Mouse (Mus musculus) hindbrain, embryonic 10.5 days (tissue): ENCODE results near the gene Bcas3. TPM values are rescaled to one million over a fixed set of nuclear protein-coding genes. Genes with fewer than 3 reads are reported as not detected.

ENCODE experiments used
- DNase-seq: peaks from one replicate; pipeline ENCODE4 v3.0.0-alpha.2; 2017; ENCODE audit warnings: low spot score
- H3K27ac ChIP-seq: fragments of 300-500 bp; sonication (generic); 2 replicates; pipeline ENCODE4 v1.5.1; 2016; ENCODE audit warnings: mild to moderate bottlenecking, moderate library complexity
- H3K27me3 ChIP-seq: fragments of 300-500 bp; sonication (generic); 2 replicates; pipeline ENCODE4 v1.6.1; 2016; ENCODE audit warnings: mild to moderate bottlenecking; ENCODE audit not compliant: poor library complexity, insufficient read depth, severe bottlenecking
- H3K36me3 ChIP-seq: fragments of 300-500 bp; sonication (generic); 2 replicates; pipeline ENCODE4 v1.6.1; 2016; ENCODE audit warnings: mild to moderate bottlenecking, moderate library complexity
- H3K4me1 ChIP-seq: fragments of 300-500 bp; sonication (generic); replicated peaks from 2 replicates; pipeline ENCODE4 v1.6.1; 2016; ENCODE audit warnings: mild to moderate bottlenecking
- H3K4me3 ChIP-seq: fragments of 300-500 bp; sonication (generic); 2 replicates; pipeline ENCODE4 v1.5.1; 2016; ENCODE audit warnings: mild to moderate bottlenecking, moderate library complexity
- H3K9me3 ChIP-seq: fragments of 300-500 bp; sonication (generic); 2 replicates; pipeline ENCODE4 v1.6.1; 2016; ENCODE audit warnings: mild to moderate bottlenecking, moderate library complexity
- WGBS: fragments of 180-500 bp; shearing (Covaris S2); methylation state at CpG from one replicate; pipeline ENCODE4 v1.1.7; 2016; 5-methylcytosine and 5-hydroxymethylcytosine counted together
- polyA plus RNA-seq: library from polyadenylated mRNA; unstranded; fragments of >200 nt; fragmentation: Nextera tagmentation; extraction: Ambion mirVana; gene quantifications from 2 replicates; pipeline ENCODE4 v1.2.1, GENCODE M21; 2016

Gene Bcas3
- polyA plus RNA-seq, 1 experiment from 2014 or later: 37.3 TPM

DNA sequence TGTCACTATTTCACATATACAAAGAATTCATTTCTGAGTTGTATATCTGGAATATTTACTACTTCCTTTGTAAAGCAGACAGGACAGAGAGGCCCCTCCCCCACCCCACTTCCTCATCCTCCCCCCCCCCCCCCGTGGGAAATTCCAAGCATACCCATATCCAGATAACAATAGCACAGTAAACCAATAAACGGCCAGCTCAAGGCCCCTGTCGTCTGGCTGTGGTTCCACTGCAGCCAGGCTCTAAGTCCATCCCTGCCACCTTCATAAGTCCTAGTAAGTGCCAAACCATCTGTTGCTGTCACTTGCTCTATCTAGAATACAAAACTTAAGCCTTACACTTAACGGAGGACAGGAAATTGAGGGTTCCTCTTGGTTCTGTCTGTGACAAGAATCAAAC lies 221.5 kb downstream of the Bcas3 start:
- 14% methylated on average over 4 of the region's 4 CpGs for WGBS
- Histone ChIP-seq H3K27ac (0 out of 2 replicates have a peak overlapping the region, but pooled peaks have one; percentile 35), H3K4me1 (peaks cover 49% of the 10 kb centered on the region), H3K27me3 (no peaks in the 10 kb centered on the region), H3K36me3 (no peaks in the 10 kb centered on the region), H3K4me3 (no peak overlapping the region), H3K9me3 (no peaks in the 10 kb centered on the region)
- DNase-seq: peak; percentile 36

DNA sequence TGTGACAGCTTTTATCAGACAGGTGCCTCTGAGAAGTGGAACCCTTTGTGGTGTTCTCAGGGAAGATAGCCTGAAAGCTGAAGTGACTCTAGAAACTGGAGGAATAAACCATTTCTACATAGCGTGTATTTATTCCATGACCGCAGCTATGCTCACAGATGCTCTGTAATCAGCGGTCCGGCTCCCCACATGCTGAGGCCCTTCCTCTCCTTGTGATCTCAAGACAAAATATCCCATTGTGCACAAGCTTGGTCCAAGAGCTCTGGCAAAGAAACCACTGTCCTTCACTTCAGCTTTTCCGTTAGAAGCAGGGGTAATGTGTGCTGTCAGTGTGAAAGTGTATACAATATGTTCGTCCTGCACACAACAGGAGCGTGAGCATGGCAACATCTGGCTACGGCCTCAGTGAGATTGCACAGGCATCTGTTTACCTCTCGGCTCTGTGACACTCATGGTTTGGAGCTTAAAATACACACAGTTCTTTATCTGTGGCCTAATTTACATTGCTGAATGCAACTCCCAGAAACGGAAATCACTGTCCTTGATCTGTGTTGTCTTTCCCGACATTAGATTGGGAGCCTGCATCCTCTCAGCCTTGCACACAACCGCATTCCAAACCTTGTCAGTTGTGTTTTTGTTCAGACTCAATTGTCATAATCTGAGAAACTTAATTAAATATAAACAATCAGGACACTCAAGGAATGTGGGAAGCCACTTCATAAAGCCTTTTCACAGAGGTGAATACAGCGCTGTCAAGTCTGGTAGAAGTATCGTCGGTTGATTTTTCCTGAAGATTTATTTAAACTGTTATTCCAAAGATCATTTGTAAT lies 225.1 kb downstream of the Bcas3 start:
- WGBS: 67% methylated on average over 15 of the region's 15 CpGs
- H3K4me1 ChIP-seq: peaks cover 22% of the 10 kb centered on the region
- H3K27me3 ChIP-seq: no peaks in the 10 kb centered on the region
- no peaks in the 10 kb centered on the region for H3K9me3 ChIP-seq
- 0 out of 2 replicates have a peak overlapping the region, but pooled peaks have one; percentile 41 for H3K27ac ChIP-seq
- DNase-seq: no peak
- H3K36me3 ChIP-seq: no peaks in the 10 kb centered on the region
- no peak overlapping the region for H3K4me3 ChIP-seq

DNA sequence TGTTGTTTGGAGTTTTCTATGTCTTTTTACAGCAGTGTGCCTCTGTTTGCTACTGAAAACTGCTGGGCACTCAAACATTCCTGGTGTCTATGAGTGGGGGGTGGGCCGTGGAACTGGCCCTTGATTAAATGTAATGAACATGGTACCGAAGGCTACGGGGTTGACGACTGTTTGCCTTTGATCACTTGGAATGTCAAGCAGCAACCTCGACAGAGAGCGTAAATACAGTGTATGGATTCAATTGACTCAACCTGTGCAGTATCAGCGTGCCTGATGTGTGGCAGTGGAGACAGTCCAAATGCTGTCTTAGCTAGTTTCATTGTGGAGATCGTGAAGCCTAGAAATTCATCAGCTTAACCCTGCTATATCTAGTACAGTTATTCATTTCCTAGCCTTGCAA lies 231.1 kb downstream of the Bcas3 start:
- Histone ChIP-seq H3K9me3 (no peaks in the 10 kb centered on the region), H3K36me3 (no peaks in the 10 kb centered on the region), H3K4me3 (no peak overlapping the region), H3K27me3 (no peaks in the 10 kb centered on the region), H3K27ac (no peak overlapping the region), H3K4me1 (0 out of 2 replicates have a peak, but pooled peaks cover 5% of the 10 kb centered on the region)
- 72% methylated on average over 8 of the region's 8 CpGs for WGBS
- DNase-seq: peak; percentile 9

DNA sequence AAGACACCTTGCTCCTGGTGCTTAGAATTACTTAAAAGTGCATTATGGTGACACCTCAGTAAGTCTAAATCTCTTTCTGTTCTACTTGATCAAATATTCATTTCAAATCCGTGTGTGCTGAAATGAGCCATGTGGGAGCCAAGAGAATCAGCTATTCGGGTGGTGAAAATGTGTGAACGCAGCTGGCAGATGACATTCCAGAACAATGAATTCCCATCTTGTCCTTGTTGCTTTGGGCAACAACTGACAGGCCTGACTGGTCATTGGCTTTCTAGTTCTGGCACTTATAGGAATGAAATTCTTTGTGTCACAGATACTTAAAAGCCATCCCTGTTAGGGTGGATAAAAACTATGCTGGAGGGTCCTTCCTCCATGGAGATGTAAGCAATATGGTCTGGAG lies 240.7 kb downstream of the Bcas3 start:
- no peaks in the 10 kb centered on the region for H3K9me3 ChIP-seq
- no peaks in the 10 kb centered on the region for H3K27me3 ChIP-seq
- no peak overlapping the region for H3K4me3 ChIP-seq
- H3K36me3 ChIP-seq: no peaks in the 10 kb centered on the region
- no peak overlapping the region for H3K27ac ChIP-seq
- WGBS: 73% methylated on average over 3 of the region's 3 CpGs
- no peaks in the 10 kb centered on the region for H3K4me1 ChIP-seq
- DNase-seq: no peak

DNA sequence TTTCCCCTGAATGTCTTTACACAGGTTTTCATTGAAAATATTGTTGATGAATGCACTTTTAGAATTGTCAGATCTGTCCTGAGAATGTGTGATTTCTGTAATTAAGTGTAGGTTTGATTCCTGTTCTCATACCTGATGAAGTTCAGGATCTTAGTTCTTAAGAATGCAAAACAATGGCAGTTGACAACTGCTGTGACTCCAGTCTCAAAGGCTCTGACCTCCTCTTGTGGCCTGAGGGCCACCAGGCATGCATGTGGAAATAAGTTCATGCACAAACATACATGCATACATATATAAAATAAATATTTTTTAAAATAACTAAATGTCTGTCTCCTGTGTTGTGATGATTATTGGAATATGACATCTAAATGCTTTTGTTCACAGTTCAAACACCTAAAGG lies 246.3 kb downstream of the Bcas3 start:
- no peak overlapping the region for H3K4me3 ChIP-seq
- H3K4me1 ChIP-seq: 0 out of 2 replicates have a peak, but pooled peaks cover 3% of the 10 kb centered on the region
- H3K27ac ChIP-seq: no peak overlapping the region
- no peak for DNase-seq
- H3K27me3 ChIP-seq: no peaks in the 10 kb centered on the region
- H3K36me3 ChIP-seq: no peaks in the 10 kb centered on the region
- no peaks in the 10 kb centered on the region for H3K9me3 ChIP-seq

DNA sequence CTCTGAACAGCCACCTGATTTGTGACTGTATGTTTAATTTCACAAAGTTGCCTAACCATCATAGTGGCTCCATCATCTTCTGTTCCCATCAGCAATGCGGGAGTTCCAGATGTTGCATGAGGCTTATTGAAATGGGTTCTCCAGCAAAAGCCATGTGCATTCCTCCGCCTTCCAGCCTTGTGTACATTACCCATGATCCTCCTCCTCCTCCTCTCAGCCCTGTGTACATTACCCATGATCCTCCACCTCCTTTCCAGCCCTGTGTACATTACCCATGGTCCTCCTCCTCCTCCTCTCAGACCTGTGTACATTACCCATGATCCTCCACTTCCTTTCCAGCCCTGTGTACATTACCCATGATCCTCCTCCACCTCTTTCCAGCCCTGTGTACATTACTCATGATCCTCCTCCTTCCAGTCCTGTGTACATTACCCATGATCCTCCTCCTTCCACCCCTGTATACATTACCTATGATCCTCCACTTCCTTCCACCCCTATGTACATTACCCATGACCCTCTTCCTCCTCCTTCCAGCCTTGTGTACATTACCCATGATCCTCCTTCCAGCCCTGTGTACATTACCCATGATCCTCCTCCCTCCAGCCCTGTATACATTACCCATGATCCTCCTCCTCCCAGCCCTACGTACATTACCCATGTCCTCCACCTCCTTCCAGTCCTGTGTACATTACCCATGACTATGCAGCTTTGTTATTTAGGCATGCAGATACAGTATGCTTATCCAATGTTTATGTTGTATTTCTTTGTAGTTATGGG lies 250.8 kb downstream of the Bcas3 start:
- no peaks in the 10 kb centered on the region for H3K27me3 ChIP-seq
- no peaks in the 10 kb centered on the region for H3K36me3 ChIP-seq
- H3K27ac ChIP-seq: no peak overlapping the region
- H3K4me3 ChIP-seq: no peak overlapping the region
- 94% methylated on average over 3 of the region's 3 CpGs for WGBS
- no peak for DNase-seq
- H3K4me1 ChIP-seq: 0 out of 2 replicates have a peak, but pooled peaks cover 3% of the 10 kb centered on the region
- H3K9me3 ChIP-seq: no peaks in the 10 kb centered on the region

DNA sequence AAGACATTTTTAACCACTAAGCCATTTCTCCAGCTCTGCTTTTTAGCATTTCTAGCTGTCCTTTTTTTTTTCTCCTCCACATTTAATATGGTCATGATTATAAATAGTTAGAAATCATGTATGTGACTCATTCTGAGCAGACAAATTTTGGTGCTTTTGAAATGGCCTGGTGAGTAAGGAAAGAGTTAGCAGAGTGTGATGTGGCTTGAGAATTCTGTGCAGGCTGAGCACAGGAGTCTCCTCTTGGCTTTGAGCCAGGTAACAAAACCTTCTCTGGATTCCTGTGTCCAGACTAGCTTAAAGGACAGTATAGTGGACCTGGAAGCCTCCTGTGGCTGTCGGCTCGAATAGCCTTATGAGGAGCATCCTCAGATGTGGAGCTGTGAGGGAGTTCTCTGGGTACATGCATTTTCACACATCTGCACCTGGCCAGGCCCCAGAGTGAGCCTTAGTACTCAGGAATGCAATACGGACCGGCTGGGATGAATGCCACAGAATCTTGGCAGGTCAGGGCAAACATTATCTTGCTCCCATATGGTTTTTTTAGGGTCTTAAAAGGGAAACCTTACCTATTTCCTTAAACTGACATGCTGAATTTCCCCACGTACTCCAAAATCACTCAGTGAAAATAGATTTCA lies 256.5 kb downstream of the Bcas3 start:
- DNase-seq: no peak
- no peaks in the 10 kb centered on the region for H3K36me3 ChIP-seq
- no peaks in the 10 kb centered on the region for H3K4me1 ChIP-seq
- H3K27me3 ChIP-seq: no peaks in the 10 kb centered on the region
- 74% methylated on average over 5 of the region's 5 CpGs for WGBS
- no peak overlapping the region for H3K4me3 ChIP-seq
- no peaks in the 10 kb centered on the region for H3K9me3 ChIP-seq
- H3K27ac ChIP-seq: no peak overlapping the region

DNA sequence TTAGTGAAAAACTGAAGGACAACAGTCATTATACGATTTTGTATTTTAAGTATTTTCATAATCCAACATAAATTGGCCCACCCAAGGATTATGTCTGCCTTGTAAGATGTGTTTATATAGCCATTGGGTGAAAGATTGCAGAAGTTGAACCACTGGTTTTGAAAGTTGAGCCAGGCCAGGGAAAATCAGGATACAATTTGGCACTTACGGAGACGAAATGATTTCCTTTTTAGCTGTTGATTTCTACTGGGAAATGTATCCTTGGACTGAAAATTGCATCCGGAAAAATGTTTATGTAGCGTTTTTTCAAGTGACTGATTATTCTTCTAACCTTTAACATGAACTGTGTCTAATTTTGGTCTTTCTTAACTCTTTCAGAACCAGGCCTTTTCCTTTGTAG lies 260.1 kb downstream of the Bcas3 start:
- Histone ChIP-seq H3K36me3 (no peaks in the 10 kb centered on the region), H3K27ac (no peak overlapping the region)
- DNase-seq: no peak

DNA sequence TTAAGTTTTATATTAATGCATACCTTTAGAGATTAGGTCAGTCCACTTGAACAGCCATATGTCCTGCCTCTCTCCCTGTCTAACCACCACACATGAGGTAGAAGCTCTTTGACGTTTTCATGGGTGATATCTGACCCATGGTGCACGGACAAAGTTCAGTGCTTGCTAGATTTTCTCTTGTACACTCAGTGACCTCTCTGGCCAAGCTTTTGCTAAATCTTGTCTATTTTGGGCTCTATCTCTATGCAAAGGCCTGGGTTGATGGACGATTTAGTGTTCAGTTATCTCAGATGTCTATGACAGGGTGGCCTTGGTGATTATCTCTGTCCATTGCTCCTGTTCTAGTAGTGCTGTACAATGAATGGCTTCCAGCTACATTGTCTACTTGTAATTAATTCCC lies 260.6 kb downstream of the Bcas3 start:
- H3K36me3 ChIP-seq: no peaks in the 10 kb centered on the region
- DNase-seq: no peak
- no peaks in the 10 kb centered on the region for H3K9me3 ChIP-seq
- WGBS: 83% methylated on average over 3 of the region's 3 CpGs
- H3K4me1 ChIP-seq: peaks cover 18% of the 10 kb centered on the region; the same call in 1 of the 2 replicates
- no peaks in the 10 kb centered on the region for H3K27me3 ChIP-seq
- H3K27ac ChIP-seq: no peak overlapping the region
- no peak overlapping the region for H3K4me3 ChIP-seq

More for the DNA sequence above, 260.1 kb downstream of the Bcas3 start:
- WGBS: 76% methylated on average over 5 of the region's 5 CpGs
- no peaks in the 10 kb centered on the region for H3K9me3 ChIP-seq
- H3K4me3 ChIP-seq: no peak overlapping the region
- peaks cover 16% of the 10 kb centered on the region; the same call in 1 of the 2 replicates for H3K4me1 ChIP-seq
- no peaks in the 10 kb centered on the region for H3K27me3 ChIP-seq

DNA sequence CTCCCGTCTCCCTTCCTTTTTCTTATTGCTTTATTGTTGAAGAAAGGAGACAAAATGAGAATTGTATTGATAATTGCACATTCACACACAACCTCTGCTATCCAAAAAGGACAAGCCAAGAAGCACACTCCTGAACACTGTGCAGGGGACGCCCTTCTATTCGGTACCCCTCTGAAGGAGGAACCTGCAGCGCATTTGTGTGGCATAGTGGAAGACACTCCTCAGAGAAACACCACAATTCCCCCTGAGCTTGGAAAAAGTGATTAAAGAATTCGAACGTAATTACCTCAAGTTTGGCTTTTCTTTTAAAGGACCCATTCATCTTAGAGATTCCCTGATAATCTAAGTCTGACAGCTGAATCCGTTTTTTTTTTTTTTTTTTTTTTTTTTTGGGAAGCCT lies 261.5 kb downstream of the Bcas3 start:
- no peak overlapping the region for H3K4me3 ChIP-seq
- H3K9me3 ChIP-seq: no peaks in the 10 kb centered on the region
- no peaks in the 10 kb centered on the region for H3K36me3 ChIP-seq
- WGBS: 81% methylated on average over 7 of the region's 7 CpGs
- H3K27me3 ChIP-seq: no peaks in the 10 kb centered on the region
- no peak for DNase-seq
- peaks cover 25% of the 10 kb centered on the region for H3K4me1 ChIP-seq
- no peak overlapping the region for H3K27ac ChIP-seq

DNA sequence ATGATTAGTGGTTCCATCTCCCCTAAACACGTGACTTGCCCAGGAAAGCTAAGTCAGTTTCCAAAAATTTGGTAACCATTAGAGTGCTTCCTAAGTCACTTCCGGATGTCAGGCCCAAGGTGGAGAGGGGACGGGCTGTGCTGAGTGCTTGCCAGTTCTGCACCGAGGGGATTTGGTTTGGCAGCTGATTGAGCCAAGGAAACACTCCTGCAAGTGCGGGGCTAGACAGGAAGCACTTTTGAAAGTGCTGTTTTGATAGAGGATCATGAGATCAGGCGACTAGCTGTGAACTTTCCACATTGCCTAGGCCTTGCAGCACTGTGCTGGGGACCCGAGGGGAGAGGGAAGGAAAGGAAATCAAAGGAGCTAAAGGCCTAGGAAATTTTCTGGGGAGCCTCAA lies 262.5 kb downstream of the Bcas3 start:
- no peaks in the 10 kb centered on the region for H3K9me3 ChIP-seq
- peaks cover 27% of the 10 kb centered on the region for H3K4me1 ChIP-seq
- no peak overlapping the region for H3K4me3 ChIP-seq
- no peak overlapping the region for H3K27ac ChIP-seq
- H3K27me3 ChIP-seq: no peaks in the 10 kb centered on the region; the same call in 1 of the 2 replicates
- no peaks in the 10 kb centered on the region for H3K36me3 ChIP-seq
- DNase-seq: no peak
- 66% methylated on average over 7 of the region's 7 CpGs for WGBS

DNA sequence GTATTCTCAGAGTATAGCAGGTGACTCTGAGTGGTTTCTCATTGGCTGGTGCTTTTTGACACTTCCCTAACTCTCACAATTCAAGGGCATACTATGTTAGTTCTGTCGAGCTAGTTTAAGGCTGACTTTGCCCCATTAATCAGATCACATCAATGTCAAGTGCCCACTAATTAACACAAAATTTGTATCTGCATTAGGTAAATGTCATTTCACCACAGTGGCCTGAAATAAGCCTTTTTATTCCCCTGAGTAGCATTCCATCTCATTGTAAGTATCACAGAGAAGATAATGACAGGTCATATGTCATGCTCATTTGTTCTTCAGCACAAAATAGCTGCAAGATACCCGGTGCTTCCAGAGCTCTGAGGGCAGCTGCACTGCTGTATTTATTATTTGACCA lies 268.5 kb downstream of the Bcas3 start:
- no peak overlapping the region for H3K27ac ChIP-seq
- H3K4me3 ChIP-seq: no peak overlapping the region
- no peak for DNase-seq
- H3K4me1 ChIP-seq: peaks cover 28% of the 10 kb centered on the region
- H3K9me3 ChIP-seq: no peaks in the 10 kb centered on the region
- 45% methylated on average over 2 of the region's 2 CpGs for WGBS
- H3K36me3 ChIP-seq: no peaks in the 10 kb centered on the region
- H3K27me3 ChIP-seq: peaks cover 12% of the 10 kb centered on the region

DNA sequence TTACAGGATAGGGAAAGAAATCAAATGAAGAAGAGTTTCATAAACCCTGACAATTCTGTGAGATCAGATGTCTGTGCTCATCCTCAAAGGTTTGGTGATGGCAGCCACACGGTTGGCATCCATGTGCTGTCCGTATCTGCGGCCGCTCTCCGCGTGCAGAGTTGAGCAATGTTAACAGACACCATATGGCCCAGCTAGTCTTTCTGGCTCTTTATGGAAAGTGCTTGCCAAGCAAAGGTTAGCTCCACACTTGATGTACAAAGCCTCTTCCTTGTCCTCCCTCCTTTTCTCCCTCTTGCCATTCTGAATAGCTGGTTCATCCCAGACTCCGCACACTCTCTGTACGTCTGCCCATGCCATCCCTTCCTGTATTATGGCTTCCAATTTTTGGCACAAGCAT lies 269.0 kb downstream of the Bcas3 start:
- peaks cover 15% of the 10 kb centered on the region for H3K27me3 ChIP-seq
- peaks cover 30% of the 10 kb centered on the region for H3K4me1 ChIP-seq
- H3K9me3 ChIP-seq: no peaks in the 10 kb centered on the region
- DNase-seq: no peak
- no peak overlapping the region for H3K4me3 ChIP-seq
- H3K27ac ChIP-seq: no peak overlapping the region
- WGBS: 85% methylated on average over 8 of the region's 8 CpGs
- H3K36me3 ChIP-seq: no peaks in the 10 kb centered on the region
